Mouse (Mus musculus): Measurements from ENCODE around the gene Gm21732. TPM values are rescaled to one million over a fixed set of nuclear protein-coding genes. Genes with fewer than 3 reads are reported as not detected.
"Not testable (repeated sequence)": the region's sequence is repeated elsewhere in the genome, so short reads cannot be mapped to it uniquely, and the experiment has no call there.

The Gm21732 gene
- total RNA-seq (2021): not detected
- long read RNA-seq, experiment 1: 0 reads
- long read RNA-seq, experiment 2: 0 reads

DNA sequence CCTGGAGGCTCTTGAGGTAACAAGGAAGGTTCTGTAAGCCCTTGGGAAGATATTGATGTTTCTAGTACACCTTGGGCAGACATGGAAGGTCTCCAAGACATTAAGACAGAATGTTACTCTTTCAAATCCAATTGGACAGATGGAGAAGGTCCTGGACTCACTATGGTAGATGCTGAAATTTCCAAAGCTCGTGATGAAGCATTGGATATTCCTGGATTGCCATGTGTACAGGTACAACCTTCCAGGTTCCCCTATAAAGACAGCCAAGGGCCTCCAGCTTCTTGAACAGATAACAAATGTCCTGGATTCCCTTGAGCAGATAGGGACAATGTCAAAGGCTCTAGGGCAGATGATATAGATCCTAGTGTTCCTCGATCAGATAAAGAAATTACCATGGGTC is at the start of gene Gm21732:
TSS of gene Gm21732 (minus strand) at position 101 of the 400 bp plus-strand sequence.
- DNase-seq (ENCODE audit: low spot score in 2 of 2): not testable (repeated sequence)

Other genes starting within 250 kb of the Gm21732 start
- gene Gm20897, start 73.5 kb downstream of the Gm21732 start, total RNA-seq (2021): not detected

Data from adrenal gland, postnatal 4 days (tissue).